Comparison of ENCODE assay signal across 22 mouse cellular contexts in genomic region chr3:28653043-28653442, GRCm38 (mm10). TPM values are rescaled to one million over a fixed set of nuclear protein-coding genes. Genes with fewer than 3 reads are reported as not detected.
DNase-seq lines count a peak whose midpoint lies in the region; ATAC-seq and TF ChIP-seq lines count a peak whose summit lies in the region.
"Had no signal": no experiment of that assay in that cellular context is flagged by ENCODE, and none has a peak within 500 bp of the region (broad histone marks: within the 10 kb centered on the region; RNA-seq: fewer than 3 reads in every experiment).

No protein-coding gene starts in this region.

- no peak for ATAC-seq in hindbrain, embryonic 14.5 days (ENCODE audit: low FRiP score)
- ATAC-seq in hindbrain, embryonic 11.5 days (ENCODE audit: low FRiP score) = no peak
- ATAC-seq in midbrain, postnatal 0 days (ENCODE audit: low FRiP score) = no peak
- no peak for ATAC-seq in midbrain, embryonic 14.5 days (ENCODE audit: low FRiP score, low TSS enrichment)
- peak; percentile 73 for ATAC-seq in neural tube, embryonic 15.5 days (ENCODE audit: low FRiP score)
- ATAC-seq: CD4-positive, CD25-positive, alpha-beta regulatory T cell, adult 4 months; forebrain, embryonic 13.5 days; forebrain, postnatal 0 days; Patski had no signal

- no peaks in the 10 kb centered on the region for H3K9me3 ChIP-seq in hindbrain, embryonic 14.5 days (ENCODE audit: control insufficient read depth, low read length)
- no peaks in the 10 kb centered on the region for H3K9me3 ChIP-seq in hindbrain, embryonic 11.5 days (ENCODE audit: control insufficient read depth, low read length)
- H3K9me3 ChIP-seq in midbrain, postnatal 0 days (ENCODE audit: low read length) = no peaks in the 10 kb centered on the region
- no peaks in the 10 kb centered on the region for H3K9me3 ChIP-seq in midbrain, embryonic 14.5 days (ENCODE audit: control insufficient read depth, low read length)
- H3K9me3 ChIP-seq in neural tube, embryonic 15.5 days (replicated peaks) = no peaks in the 10 kb centered on the region
- H3K9me3 ChIP-seq: embryonic facial prominence, embryonic 10.5 days; forebrain, embryonic 13.5 days; heart, embryonic 12.5 days; hindbrain, embryonic 10.5 days had no signal

- no peak for TF ChIP-seq CTCF in midbrain, postnatal 0 days (IDR thresholded peaks at IDR 0.05)

- H3K9ac ChIP-seq in hindbrain, embryonic 14.5 days = no peak overlapping the region
- H3K9ac ChIP-seq in hindbrain, embryonic 11.5 days (ENCODE audit: low read depth, low read length) = no peak overlapping the region
- H3K9ac ChIP-seq in midbrain, postnatal 0 days (replicated peaks; ENCODE audit: low read length, poor library complexity, severe bottlenecking) = no peak overlapping the region
- no peak overlapping the region for H3K9ac ChIP-seq in midbrain, embryonic 14.5 days (replicated peaks; ENCODE audit: low read length)
- H3K9ac ChIP-seq in neural tube, embryonic 15.5 days (replicated peaks) = no peak overlapping the region
- H3K9ac ChIP-seq: forebrain, embryonic 13.5 days; forebrain, postnatal 0 days; heart, embryonic 12.5 days had no signal

- DNase-seq in hindbrain, embryonic 14.5 days (ENCODE audit: low spot score) = no peak
- no peak for DNase-seq in hindbrain, embryonic 11.5 days (ENCODE audit: low spot score)
- peak; percentile 16 for DNase-seq in midbrain, postnatal 0 days (ENCODE audit: low spot score)
- DNase-seq in midbrain, embryonic 14.5 days = no peak
- peak; percentile 50 for DNase-seq in ZHBTc4 (ENCODE audit: low read depth, low spot score)
- DNase-seq in gastrocnemius, postnatal 4 days (ENCODE audit: low spot score in 2 of 2) = no peak
- DNase-seq: adrenal gland, adult 2 months; adrenal gland, postnatal 25 days; B cell, adult 2 months; cerebellum, adult 2 months; cerebellum, postnatal 10 days; forebrain, postnatal 0 days; gastrocnemius, postnatal 14 days had no signal

- no peaks in the 10 kb centered on the region for H3K27me3 ChIP-seq in hindbrain, embryonic 14.5 days (ENCODE audit: control insufficient read depth, insufficient read depth, low read length)
- H3K27me3 ChIP-seq in hindbrain, embryonic 11.5 days (ENCODE audit: control insufficient read depth, insufficient read depth, low read length) = no peaks in the 10 kb centered on the region
- no peaks in the 10 kb centered on the region for H3K27me3 ChIP-seq in midbrain, postnatal 0 days (ENCODE audit: insufficient read depth, low read length)
- H3K27me3 ChIP-seq in midbrain, embryonic 14.5 days (ENCODE audit: control insufficient read depth, insufficient read depth, low read length) = no peaks in the 10 kb centered on the region
- no peaks in the 10 kb centered on the region for H3K27me3 ChIP-seq in neural tube, embryonic 15.5 days (replicated peaks)
- H3K27me3 ChIP-seq: forebrain, embryonic 13.5 days; heart, embryonic 12.5 days; Patski had no signal

- H3K27ac ChIP-seq in hindbrain, embryonic 14.5 days = peak overlapping the region; percentile 49
- H3K27ac ChIP-seq in hindbrain, embryonic 11.5 days (ENCODE audit: low read depth, low read length) = no peak overlapping the region
- no peak overlapping the region for H3K27ac ChIP-seq in midbrain, postnatal 0 days (ENCODE audit: low read depth, low read length)
- no peak overlapping the region for H3K27ac ChIP-seq in midbrain, embryonic 14.5 days (replicated peaks; ENCODE audit: low read depth, low read length)
- H3K27ac ChIP-seq in neural tube, embryonic 15.5 days (replicated peaks) = no peak overlapping the region
- H3K27ac ChIP-seq: embryonic facial prominence, embryonic 10.5 days; forebrain, embryonic 13.5 days; hindbrain, embryonic 10.5 days had no signal

- 74% methylated on average over 3 of the region's 3 CpGs for WGBS in hindbrain, embryonic 14.5 days
- WGBS in hindbrain, embryonic 11.5 days = 89% methylated on average over 3 of the region's 3 CpGs
- WGBS in midbrain, postnatal 0 days = 74% methylated on average over 3 of the region's 3 CpGs
- WGBS in midbrain, embryonic 14.5 days = 75% methylated on average over 3 of the region's 3 CpGs
- 37% methylated on average over 3 of the region's 3 CpGs for WGBS in neural tube, embryonic 15.5 days

- H3K4me2 ChIP-seq in hindbrain, embryonic 14.5 days (replicated peaks) = no peak overlapping the region
- H3K4me2 ChIP-seq in hindbrain, embryonic 11.5 days (replicated peaks; ENCODE audit: low read depth, low read length) = no peak overlapping the region
- H3K4me2 ChIP-seq in midbrain, postnatal 0 days (ENCODE audit: low read depth, low read length, poor library complexity, severe bottlenecking) = no peak overlapping the region
- no peak overlapping the region for H3K4me2 ChIP-seq in midbrain, embryonic 14.5 days (ENCODE audit: low read length)
- H3K4me2 ChIP-seq in neural tube, embryonic 15.5 days = no peak overlapping the region
- H3K4me2 ChIP-seq: forebrain, embryonic 13.5 days; heart, embryonic 12.5 days had no signal

- H3K4me3 ChIP-seq in hindbrain, embryonic 14.5 days (replicated peaks; ENCODE audit: low read length) = no peak overlapping the region
- H3K4me3 ChIP-seq in hindbrain, embryonic 11.5 days (ENCODE audit: low read depth, low read length) = no peak overlapping the region
- no peak overlapping the region for H3K4me3 ChIP-seq in midbrain, postnatal 0 days (ENCODE audit: low read depth, low read length)
- no peak overlapping the region for H3K4me3 ChIP-seq in midbrain, embryonic 14.5 days (replicated peaks; ENCODE audit: low read depth, low read length)
- no peak overlapping the region for H3K4me3 ChIP-seq in neural tube, embryonic 15.5 days (replicated peaks)
- H3K4me3 ChIP-seq: embryonic facial prominence, embryonic 10.5 days; forebrain, embryonic 13.5 days; heart, embryonic 12.5 days; hindbrain, embryonic 10.5 days had no signal

- no peaks in the 10 kb centered on the region for H3K4me1 ChIP-seq in hindbrain, embryonic 14.5 days (replicated peaks; ENCODE audit: control insufficient read depth, insufficient read depth, low read length)
- H3K4me1 ChIP-seq in hindbrain, embryonic 11.5 days (replicated peaks; ENCODE audit: control insufficient read depth, insufficient read depth, low read length) = no peaks in the 10 kb centered on the region
- no peaks in the 10 kb centered on the region for H3K4me1 ChIP-seq in midbrain, postnatal 0 days (ENCODE audit: insufficient read depth, low read length)
- H3K4me1 ChIP-seq in midbrain, embryonic 14.5 days (ENCODE audit: control insufficient read depth, insufficient read depth, low read length) = no peaks in the 10 kb centered on the region
- H3K4me1 ChIP-seq in neural tube, embryonic 15.5 days = no peaks in the 10 kb centered on the region
- H3K4me1 ChIP-seq: embryonic facial prominence, embryonic 10.5 days; forebrain, embryonic 13.5 days; heart, embryonic 12.5 days; hindbrain, embryonic 10.5 days had no signal

- peaks cover 93% of the 10 kb centered on the region for H3K36me3 ChIP-seq in hindbrain, embryonic 14.5 days (replicated peaks; ENCODE audit: control insufficient read depth, insufficient read depth)
- no peaks in the 10 kb centered on the region for H3K36me3 ChIP-seq in hindbrain, embryonic 11.5 days (ENCODE audit: control insufficient read depth, insufficient read depth, low read length)
- peaks cover 56% of the 10 kb centered on the region for H3K36me3 ChIP-seq in midbrain, postnatal 0 days (ENCODE audit: insufficient read depth, low read length)
- peaks cover 78% of the 10 kb centered on the region for H3K36me3 ChIP-seq in midbrain, embryonic 14.5 days (ENCODE audit: control insufficient read depth, insufficient read depth, low read length)
- H3K36me3 ChIP-seq in neural tube, embryonic 15.5 days = peaks cover 77% of the 10 kb centered on the region

RNA-seq across cellular contexts. Expression of gene Slc2a2, which starts 44.7 kb away (rescaled TPM):
- polyA plus RNA-seq in hindbrain, embryonic 14.5 days (2014; fragmentation: Nextera tagmentation; extraction: Ambion mirVana) = 0.17 TPM in 1 of 2 replicates, not detected in the other
- 0.25 TPM in 1 of 2 replicates, not detected in the other for polyA plus RNA-seq in hindbrain, embryonic 11.5 days (2014; fragmentation: Nextera tagmentation; extraction: Ambion mirVana)
- total RNA-seq in midbrain, postnatal 0 days (2014; rRNA removed) = not detected in 2 replicates
- not detected in 2 replicates for polyA plus RNA-seq in midbrain, postnatal 0 days (2015; fragmentation: Nextera tagmentation; extraction: Ambion mirVana)
- 0.19 TPM in 1 of 2 replicates, not detected in the other for polyA plus RNA-seq in midbrain, embryonic 14.5 days (2014; fragmentation: Nextera tagmentation; extraction: Ambion mirVana)
- 0.10 and 0.11 TPM in 2 replicates for polyA plus RNA-seq in neural tube, embryonic 15.5 days (2015; fragmentation: Nextera tagmentation; extraction: Ambion mirVana)
- total RNA-seq in gastrocnemius, postnatal 4 days (2021) = under 1 TPM in 1 of 2 experiments, not detected in 1; 0.36 TPM
- total RNA-seq: adrenal gland, postnatal 25 days; forebrain, postnatal 0 days; gastrocnemius, postnatal 14 days; heart, postnatal 25 days had no signal
- polyA plus RNA-seq: CD4-positive, CD25-positive, alpha-beta regulatory T cell, adult 4 months; embryonic facial prominence, embryonic 14.5 days; forebrain, postnatal 0 days; hindbrain, embryonic 10.5 days had no signal

Comparison
In these comparisons a context has a peak if more than half of its experiments do, and no peak if none do; other contexts are left out.
1. DNase-seq: peak in midbrain, postnatal 0 days (single experiment) and ZHBTc4 (single experiment); none in hindbrain, embryonic 14.5 days (single experiment), hindbrain, embryonic 11.5 days (single experiment), midbrain, embryonic 14.5 days (single experiment) and gastrocnemius, postnatal 4 days (0 of 2).